Mouse (Mus musculus): ENCODE results near the gene Zgpat.

The Zgpat gene

GRCm38 (mm10) chr2:181385885-181386284, 21.2 kb downstream of the Zgpat start:
- no peak for DNase-seq (ENCODE audit: low spot score)

- DNase-seq (ENCODE audit: low spot score) = no peak
Measured at GRCm38 (mm10) chr2:181386663-181387210, 22.0 kb downstream of the Zgpat start.

GRCm38 (mm10) chr2:181390136-181390870, 25.6 kb downstream of the Zgpat start:
- DNase-seq (ENCODE audit: low spot score) = no peak

GRCm38 (mm10) chr2:181391022-181391421, 26.3 kb downstream of the Zgpat start:
- DNase-seq (ENCODE audit: low spot score) = no peak

GRCm38 (mm10) chr2:181391541-181391940, 26.8 kb downstream of the Zgpat start:
- no peak for DNase-seq (ENCODE audit: low spot score)

- DNase-seq (ENCODE audit: low spot score) = peak; percentile 82
Measured at GRCm38 (mm10) chr2:181392600-181393213, 28.0 kb downstream of the Zgpat start.

GRCm38 (mm10) chr2:181394086-181394485, 29.4 kb downstream of the Zgpat start:
- DNase-seq (ENCODE audit: low spot score) = no peak

GRCm38 (mm10) chr2:181397207-181397761, 32.6 kb downstream of the Zgpat start:
- DNase-seq (ENCODE audit: low spot score) = no peak

GRCm38 (mm10) chr2:181401497-181401896, 36.8 kb downstream of the Zgpat start:
- no peak for DNase-seq (ENCODE audit: low spot score)

- DNase-seq (ENCODE audit: low spot score) = no peak
Measured at GRCm38 (mm10) chr2:181403722-181404121, 39.0 kb downstream of the Zgpat start.

- DNase-seq (ENCODE audit: low spot score) = no peak
Measured at GRCm38 (mm10) chr2:181409643-181410042, 44.9 kb downstream of the Zgpat start.

- peak; percentile 51 for DNase-seq (ENCODE audit: low spot score)
Measured at GRCm38 (mm10) chr2:181410760-181411473, 46.2 kb downstream of the Zgpat start.

GRCm38 (mm10) chr2:181413141-181413540, 48.4 kb downstream of the Zgpat start:
- DNase-seq (ENCODE audit: low spot score) = no peak

- DNase-seq (ENCODE audit: low spot score) = no peak
Measured at GRCm38 (mm10) chr2:181415945-181416344, 51.2 kb downstream of the Zgpat start.

- DNase-seq (ENCODE audit: low spot score) = peak; percentile 66
Measured at GRCm38 (mm10) chr2:181419359-181419758, 54.6 kb downstream of the Zgpat start.

GRCm38 (mm10) chr2:181420426-181420825, 55.7 kb downstream of the Zgpat start:
- peak; percentile 62 for DNase-seq (ENCODE audit: low spot score)

- peak; percentile 75 for DNase-seq (ENCODE audit: low spot score)
Measured at GRCm38 (mm10) chr2:181420903-181421638, 56.3 kb downstream of the Zgpat start.

GRCm38 (mm10) chr2:181423834-181424233, 59.1 kb downstream of the Zgpat start:
- DNase-seq (ENCODE audit: low spot score) = no peak
